Mouse (Mus musculus) urinary bladder, postnatal 36 days (tissue): ENCODE measurements around the gene Cactin.

Experiments
- DNase-seq, 2 experiments: peaks; one replicate each; pipeline ENCODE4 v3.0.0; 2022; ENCODE audit warnings: low spot score in 2 of 2, mixed read lengths in 1 of 2

Gene Cactin

GRCm38 (mm10) chr10:81318589-81319329 lies 2.1 kb upstream of the Cactin start:
- DNase-seq, result peak in 1 of 2 experiments; percentile 53

GRCm38 (mm10) chr10:81319330-81319699 lies 1.6 kb upstream of the Cactin start:
- DNase-seq, result no peak

- DNase-seq, result peak in 1 of 2 experiments; percentile 34
These were observed 958 bp upstream of the Cactin start for GRCm38 (mm10) chr10:81319741-81320549.

GRCm38 (mm10) chr10:81321436-81321835 lies 533 bp downstream of the Cactin start:
- no peak for DNase-seq

GRCm38 (mm10) chr10:81322444-81322843 lies 1.5 kb downstream of the Cactin start:
- DNase-seq, result no peak

- no peak for DNase-seq
These were observed 2.4 kb downstream of the Cactin start for GRCm38 (mm10) chr10:81323141-81323775.

GRCm38 (mm10) chr10:81323791-81324530 lies 3.1 kb downstream of the Cactin start:
- DNase-seq, result no peak

- DNase-seq, result no peak
These were observed 4.3 kb downstream of the Cactin start for GRCm38 (mm10) chr10:81325176-81325575.

GRCm38 (mm10) chr10:81325781-81326180 lies 4.9 kb downstream of the Cactin start:
- no peak for DNase-seq

GRCm38 (mm10) chr10:81326858-81327257 lies 6.0 kb downstream of the Cactin start:
- no peak for DNase-seq

GRCm38 (mm10) chr10:81327959-81328358 lies 7.1 kb downstream of the Cactin start:
- DNase-seq, result no peak

GRCm38 (mm10) chr10:81328386-81328785 lies 7.5 kb downstream of the Cactin start, which contains the start of gene Tbxa2r:
Tbxa2r (plus strand) TSS chr10:81328731.
- peak in 1 of 2 experiments; percentile 50 for DNase-seq

- no peak for DNase-seq
These were observed 8.5 kb downstream of the Cactin start for GRCm38 (mm10) chr10:81329194-81329975.

GRCm38 (mm10) chr10:81330007-81330406 lies 9.1 kb downstream of the Cactin start:
- DNase-seq, result no peak

- no peak for DNase-seq
These were observed 11.4 kb downstream of the Cactin start for GRCm38 (mm10) chr10:81332277-81332676.

GRCm38 (mm10) chr10:81334324-81334723 lies 13.4 kb downstream of the Cactin start:
- no peak for DNase-seq

- DNase-seq, result no peak
These were observed 14.8 kb downstream of the Cactin start for GRCm38 (mm10) chr10:81335393-81336340.

GRCm38 (mm10) chr10:81336558-81336957 lies 15.7 kb downstream of the Cactin start:
- no peak for DNase-seq

GRCm38 (mm10) chr10:81340551-81341332 lies 19.8 kb downstream of the Cactin start:
- no peak for DNase-seq
